Mouse (Mus musculus): ENCODE data around the gene Naa20. TPM values are rescaled to one million over a fixed set of nuclear protein-coding genes. Genes with fewer than 3 reads are reported as not detected.

Naa20 gene
- polyA plus RNA-seq, 1 experiment, result 122 TPM

- H3K4me3 ChIP-seq (ENCODE audit: insufficient read depth, low read length), result no peak overlapping the region
Measured at GRCm38 (mm10) chr2:145948402-145948954, 46.6 kb downstream of the Naa20 start.

GRCm38 (mm10) chr2:145949475-145950068 lies 47.7 kb downstream of the Naa20 start:
- peaks cover 2% of the 10 kb centered on the region; the same call in 1 of the 2 replicates for H3K4me1 ChIP-seq (ENCODE audit: control insufficient read depth, insufficient read depth, low read length)
- H3K27ac ChIP-seq (ENCODE audit: insufficient read depth, low read length), result no peak overlapping the region
- no peak overlapping the region for H3K4me3 ChIP-seq (ENCODE audit: insufficient read depth, low read length)
- TF ChIP-seq POLR2A (IDR thresholded peaks at IDR 0.05; ENCODE audit: low read depth, low read length), result no peak
- TF ChIP-seq CTCF (IDR thresholded peaks at IDR 0.05; ENCODE audit: borderline replicate concordance, insufficient read depth, low read length), result no peak

More at GRCm38 (mm10) chr2:145948402-145948954, 46.6 kb downstream of the Naa20 start:
- TF ChIP-seq CTCF (IDR thresholded peaks at IDR 0.05; ENCODE audit: borderline replicate concordance, insufficient read depth, low read length), result no peak
- TF ChIP-seq POLR2A (IDR thresholded peaks at IDR 0.05; ENCODE audit: low read depth, low read length), result no peak
- H3K27ac ChIP-seq (ENCODE audit: insufficient read depth, low read length), result no peak overlapping the region
- H3K4me1 ChIP-seq (ENCODE audit: control insufficient read depth, insufficient read depth, low read length), result peaks cover 2% of the 10 kb centered on the region; the same call in 1 of the 2 replicates

GRCm38 (mm10) chr2:145950239-145950638 lies 48.3 kb downstream of the Naa20 start:
- Histone ChIP-seq H3K4me1 (ENCODE audit: control insufficient read depth, insufficient read depth, low read length) (peaks cover 2% of the 10 kb centered on the region; the same call in 1 of the 2 replicates), H3K27ac (ENCODE audit: insufficient read depth, low read length) (no peak overlapping the region), H3K4me3 (ENCODE audit: insufficient read depth, low read length) (no peak overlapping the region)
- no peak for TF ChIP-seq CTCF (IDR thresholded peaks at IDR 0.05; ENCODE audit: borderline replicate concordance, insufficient read depth, low read length)
- TF ChIP-seq POLR2A (IDR thresholded peaks at IDR 0.05; ENCODE audit: low read depth, low read length), result no peak

GRCm38 (mm10) chr2:145952726-145953125 lies 50.8 kb downstream of the Naa20 start:
- H3K4me1 ChIP-seq (ENCODE audit: control insufficient read depth, insufficient read depth, low read length), result peaks cover 2% of the 10 kb centered on the region; the same call in 1 of the 2 replicates
- no peak for TF ChIP-seq CTCF (IDR thresholded peaks at IDR 0.05; ENCODE audit: borderline replicate concordance, insufficient read depth, low read length)
- no peak for TF ChIP-seq POLR2A (IDR thresholded peaks at IDR 0.05; ENCODE audit: low read depth, low read length)
- H3K27ac ChIP-seq (ENCODE audit: insufficient read depth, low read length), result no peak overlapping the region
- no peak overlapping the region for H3K4me3 ChIP-seq (ENCODE audit: insufficient read depth, low read length)

GRCm38 (mm10) chr2:145955844-145956243 lies 53.9 kb downstream of the Naa20 start:
- TF ChIP-seq POLR2A (IDR thresholded peaks at IDR 0.05; ENCODE audit: low read depth, low read length) (no peak), CTCF (IDR thresholded peaks at IDR 0.05; ENCODE audit: borderline replicate concordance, insufficient read depth, low read length) (no peak)
- Histone ChIP-seq H3K27ac (ENCODE audit: insufficient read depth, low read length) (no peak overlapping the region), H3K4me1 (ENCODE audit: control insufficient read depth, insufficient read depth, low read length) (no peaks in the 10 kb centered on the region), H3K4me3 (ENCODE audit: insufficient read depth, low read length) (no peak overlapping the region)

GRCm38 (mm10) chr2:145956318-145956717 lies 54.4 kb downstream of the Naa20 start:
- H3K4me3 ChIP-seq (ENCODE audit: insufficient read depth, low read length), result no peak overlapping the region
- H3K4me1 ChIP-seq (ENCODE audit: control insufficient read depth, insufficient read depth, low read length), result no peaks in the 10 kb centered on the region
- H3K27ac ChIP-seq (ENCODE audit: insufficient read depth, low read length), result no peak overlapping the region
- TF ChIP-seq POLR2A (IDR thresholded peaks at IDR 0.05; ENCODE audit: low read depth, low read length) (no peak), CTCF (IDR thresholded peaks at IDR 0.05; ENCODE audit: borderline replicate concordance, insufficient read depth, low read length) (no peak)

- H3K4me1 ChIP-seq (ENCODE audit: control insufficient read depth, insufficient read depth, low read length), result no peaks in the 10 kb centered on the region
- H3K27ac ChIP-seq (ENCODE audit: insufficient read depth, low read length), result no peak overlapping the region
- no peak overlapping the region for H3K4me3 ChIP-seq (ENCODE audit: insufficient read depth, low read length)
- TF ChIP-seq CTCF (IDR thresholded peaks at IDR 0.05; ENCODE audit: borderline replicate concordance, insufficient read depth, low read length), result no peak
- no peak for TF ChIP-seq POLR2A (IDR thresholded peaks at IDR 0.05; ENCODE audit: low read depth, low read length)
Measured at GRCm38 (mm10) chr2:145957450-145957849, 55.6 kb downstream of the Naa20 start.

- H3K4me1 ChIP-seq (ENCODE audit: control insufficient read depth, insufficient read depth, low read length), result no peaks in the 10 kb centered on the region
- H3K27ac ChIP-seq (ENCODE audit: insufficient read depth, low read length), result no peak overlapping the region
- H3K4me3 ChIP-seq (ENCODE audit: insufficient read depth, low read length), result no peak overlapping the region
- TF ChIP-seq CTCF (IDR thresholded peaks at IDR 0.05; ENCODE audit: borderline replicate concordance, insufficient read depth, low read length) (no peak), POLR2A (IDR thresholded peaks at IDR 0.05; ENCODE audit: low read depth, low read length) (no peak)
Measured at GRCm38 (mm10) chr2:145958097-145958496, 56.2 kb downstream of the Naa20 start.

- H3K4me3 ChIP-seq (ENCODE audit: insufficient read depth, low read length), result no peak overlapping the region
- TF ChIP-seq CTCF (IDR thresholded peaks at IDR 0.05; ENCODE audit: borderline replicate concordance, insufficient read depth, low read length), result no peak
- TF ChIP-seq POLR2A (IDR thresholded peaks at IDR 0.05; ENCODE audit: low read depth, low read length), result no peak
- no peak overlapping the region for H3K27ac ChIP-seq (ENCODE audit: insufficient read depth, low read length)
- no peaks in the 10 kb centered on the region for H3K4me1 ChIP-seq (ENCODE audit: control insufficient read depth, insufficient read depth, low read length)
Measured at GRCm38 (mm10) chr2:145958551-145958950, 56.7 kb downstream of the Naa20 start.

GRCm38 (mm10) chr2:145961861-145962260 lies 60.0 kb downstream of the Naa20 start:
- H3K27ac ChIP-seq (ENCODE audit: insufficient read depth, low read length), result no peak overlapping the region
- no peaks in the 10 kb centered on the region for H3K4me1 ChIP-seq (ENCODE audit: control insufficient read depth, insufficient read depth, low read length)
- H3K4me3 ChIP-seq (ENCODE audit: insufficient read depth, low read length), result no peak overlapping the region
- TF ChIP-seq CTCF (IDR thresholded peaks at IDR 0.05; ENCODE audit: borderline replicate concordance, insufficient read depth, low read length) (no peak), POLR2A (IDR thresholded peaks at IDR 0.05; ENCODE audit: low read depth, low read length) (no peak)

Other genes starting within 250 kb of the Naa20 start
- gene Rin2, start 226.9 kb upstream of the Naa20 start, polyA plus RNA-seq (2011; ENCODE audit: insufficient read length, low read depth, missing spikeins), result 19.5 and 30.5 TPM in 2 replicates
- 0.33 and 0.60 TPM in 2 replicates for gene Cfap61, start 32.7 kb downstream of the Naa20 start, polyA plus RNA-seq (2011; ENCODE audit: insufficient read length, low read depth, missing spikeins)
- 23.7 and 24.9 TPM in 2 replicates for gene Crnkl1, start 32.9 kb downstream of the Naa20 start, polyA plus RNA-seq (2011; ENCODE audit: insufficient read length, low read depth, missing spikeins)

Data from embryonic fibroblast, embryonic 13.5 days (primary cell).